18 mouse cellular contexts compared by ENCODE assay signal in the genomic region with DNA sequence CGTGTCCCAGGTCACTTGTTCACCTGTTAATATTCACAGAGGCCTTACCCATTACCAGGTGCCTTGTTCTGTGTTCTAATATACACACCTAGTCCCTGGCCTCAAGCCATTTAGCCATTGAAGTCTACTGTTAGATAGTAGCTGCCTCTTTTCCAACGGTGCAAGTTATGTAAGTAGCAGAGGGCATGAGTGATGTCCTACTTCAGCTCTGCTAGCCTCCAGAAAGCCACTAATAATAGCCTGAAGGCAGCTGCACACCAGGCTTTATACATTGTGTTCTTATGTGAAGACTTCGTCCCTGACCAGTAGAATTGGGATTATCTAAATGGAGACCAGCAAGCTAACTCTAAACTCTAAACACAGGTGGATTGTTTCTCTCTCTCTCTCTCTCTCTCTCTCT.
"Had no signal": no experiment of that assay in that cellular context is flagged by ENCODE, and none has a peak within 500 bp of the region (broad histone marks: within the 10 kb centered on the region; RNA-seq: fewer than 3 reads in every experiment).

No protein-coding gene starts in this region.

- H3K27ac ChIP-seq: midbrain, embryonic 10.5 days; midbrain, embryonic 13.5 days; neural tube, embryonic 13.5 days; neural tube, embryonic 15.5 days had no signal

- H3K36me3 ChIP-seq: midbrain, embryonic 10.5 days had no signal

- H3K4me2 ChIP-seq: lung, embryonic 14.5 days; midbrain, embryonic 13.5 days; neural tube, embryonic 13.5 days; neural tube, embryonic 15.5 days had no signal

- H3K9ac ChIP-seq: lung, embryonic 14.5 days; midbrain, embryonic 13.5 days; neural tube, embryonic 13.5 days; neural tube, embryonic 15.5 days had no signal

- H3K9me3 ChIP-seq: midbrain, embryonic 10.5 days; midbrain, embryonic 13.5 days; neural tube, embryonic 13.5 days; neural tube, embryonic 15.5 days had no signal

- DNase-seq: lung, adult 18-20 months; lung, embryonic 14.5 days; lung, postnatal 10 days; lung, postnatal 4 days; retina, postnatal 1 day; right cerebral cortex, adult 18-20 months; right cerebral cortex, postnatal 25 days; right cerebral cortex, postnatal 4 days; spleen, adult 18-20 months; thymus, adult 18-20 months; thymus, postnatal 14 days; thymus, postnatal 36 days had no signal

- H3K4me1 ChIP-seq: midbrain, embryonic 10.5 days; midbrain, embryonic 13.5 days; neural tube, embryonic 13.5 days; neural tube, embryonic 15.5 days had no signal

- ATAC-seq: midbrain, embryonic 13.5 days; midbrain, embryonic 16.5 days had no signal

- H3K27me3 ChIP-seq: midbrain, embryonic 13.5 days; neural tube, embryonic 13.5 days; neural tube, embryonic 15.5 days had no signal

- H3K4me3 ChIP-seq: midbrain, embryonic 10.5 days; midbrain, embryonic 13.5 days; myocyte; neural tube, embryonic 13.5 days; neural tube, embryonic 15.5 days had no signal
